Mouse (Mus musculus): ENCODE measurements at regions not wholly inside any gene's neighbourhood (a gene's known extent, or its start where the extent isn't known, plus 50 kb on each side); places are given as distances from the start of the nearest gene placed in this dataset.
"Not testable (repeated sequence)": the region's sequence is repeated elsewhere in the genome, so short reads cannot be mapped to it uniquely, and the experiment has no call there.

- no peak for DNase-seq (ENCODE audit: low spot score)
These were observed 53.4 kb downstream of the Rps12 start for GRCm38 (mm10) chr10:23733679-23734078.

GRCm38 (mm10) chr10:23725960-23726714 is 60.9 kb downstream of the Rps12 start:
- not testable (repeated sequence) for DNase-seq (ENCODE audit: low spot score)

GRCm38 (mm10) chr10:23718124-23718523 is 69.0 kb downstream of the Rps12 start:
- no peak for DNase-seq (ENCODE audit: low spot score)

GRCm38 (mm10) chr10:23715511-23715910 is 71.6 kb downstream of the Rps12 start:
- no peak for DNase-seq (ENCODE audit: low spot score)

- no peak for DNase-seq (ENCODE audit: low spot score)
These were observed 72.0 kb downstream of the Rps12 start for GRCm38 (mm10) chr10:23715101-23715500.

GRCm38 (mm10) chr10:23712691-23713378 is 74.2 kb downstream of the Rps12 start:
- DNase-seq (ENCODE audit: low spot score): no peak

- no peak for DNase-seq (ENCODE audit: low spot score)
These were observed 75.5 kb downstream of the Rps12 start for GRCm38 (mm10) chr10:23711416-23712171.

GRCm38 (mm10) chr10:23710999-23711398 is 76.1 kb downstream of the Rps12 start:
- no peak for DNase-seq (ENCODE audit: low spot score)

GRCm38 (mm10) chr10:23708261-23708660 is 78.8 kb downstream of the Rps12 start:
- DNase-seq (ENCODE audit: low spot score): no peak

GRCm38 (mm10) chr10:23707141-23707540 is 79.9 kb downstream of the Rps12 start:
- DNase-seq (ENCODE audit: low spot score): no peak

GRCm38 (mm10) chr10:23704048-23704447 is 83.0 kb downstream of the Rps12 start:
- no peak for DNase-seq (ENCODE audit: low spot score)

GRCm38 (mm10) chr10:23691291-23691690 is 95.8 kb downstream of the Rps12 start:
- no peak for DNase-seq (ENCODE audit: low spot score)

- no peak for DNase-seq (ENCODE audit: low spot score)
These were observed 100.1 kb downstream of the Rps12 start for GRCm38 (mm10) chr10:23686969-23687368.

GRCm38 (mm10) chr10:23683078-23683477 is 104.0 kb downstream of the Rps12 start:
- no peak for DNase-seq (ENCODE audit: low spot score)

GRCm38 (mm10) chr10:23675911-23676310 is 111.2 kb downstream of the Rps12 start:
- DNase-seq (ENCODE audit: low spot score): no peak

- DNase-seq (ENCODE audit: low spot score): no peak
These were observed 112.2 kb downstream of the Rps12 start for GRCm38 (mm10) chr10:23674633-23675515.

GRCm38 (mm10) chr10:23672296-23672695 is 114.8 kb downstream of the Rps12 start:
- DNase-seq (ENCODE audit: low spot score): no peak

GRCm38 (mm10) chr10:23671494-23671893 is 115.6 kb downstream of the Rps12 start:
- no peak for DNase-seq (ENCODE audit: low spot score)

GRCm38 (mm10) chr10:23665916-23666315 is 121.2 kb downstream of the Rps12 start:
- DNase-seq (ENCODE audit: low spot score): not testable (repeated sequence)

- no peak for DNase-seq (ENCODE audit: low spot score)
These were observed 160.9 kb downstream of the Rps12 start for GRCm38 (mm10) chr10:23626201-23626600.

- no peak for DNase-seq (ENCODE audit: low spot score)
These were observed 175.0 kb downstream of the Rps12 start for GRCm38 (mm10) chr10:23612030-23612429.

GRCm38 (mm10) chr10:23611183-23611582 is 175.9 kb downstream of the Rps12 start:
- DNase-seq (ENCODE audit: low spot score): peak; percentile 45

Data from urinary bladder, postnatal 25 days (tissue).